Mouse (Mus musculus) stomach, postnatal 0 days (tissue): ENCODE measurements around the gene Ccdc47. TPM values are rescaled to one million over a fixed set of nuclear protein-coding genes. Genes with fewer than 3 reads are reported as not detected.

Source experiments
- ATAC-seq: fragments of 200-750 bp; cut with Nextera tagmentation; 2 replicates; pipeline ENCODE4 v1.8.0; 2017; ENCODE audit not compliant: low FRiP score, low TSS enrichment
- DNase-seq: peaks from one replicate; pipeline ENCODE4 v3.0.0-alpha.2; 2016; ENCODE audit warnings: low spot score
- H3K27ac ChIP-seq: fragments of 300-500 bp; sonication (generic); replicated peaks from 2 replicates; pipeline ENCODE4 v1.5.1; 2014; ENCODE audit warnings: mild to moderate bottlenecking, control low read depth
- H3K27me3 ChIP-seq: fragments of 300-500 bp; sonication (generic); 2 replicates; pipeline ENCODE4 v1.6.1; 2014; ENCODE audit warnings: low read length; ENCODE audit not compliant: control insufficient read depth, insufficient read depth
- H3K36me3 ChIP-seq: fragments of 300-500 bp; sonication (generic); 2 replicates; pipeline ENCODE4 v1.6.1; 2014; ENCODE audit warnings: low read length, mixed read lengths; ENCODE audit not compliant: control insufficient read depth, insufficient read depth
- H3K4me1 ChIP-seq: fragments of 300-500 bp; sonication (generic); replicated peaks from 2 replicates; pipeline ENCODE4 v1.6.1; 2014; ENCODE audit warnings: antibody characterized with exemption; ENCODE audit not compliant: control insufficient read depth, insufficient read depth
- H3K4me2 ChIP-seq: fragments of 300-500 bp; sonication (generic); replicated peaks from 2 replicates; pipeline ENCODE4 v1.6.1; 2014; ENCODE audit warnings: low read depth, mild to moderate bottlenecking, control low read depth, moderate library complexity
- H3K4me3 ChIP-seq: fragments of 300-500 bp; sonication (generic); 2 replicates; pipeline ENCODE4 v1.5.1; 2014; ENCODE audit warnings: low read depth, low read length, control low read depth
- H3K9ac ChIP-seq: fragments of 300-500 bp; sonication (generic); 2 replicates; pipeline ENCODE4 v1.6.1; 2014; ENCODE audit warnings: mild to moderate bottlenecking, low read length, control low read depth, mixed read lengths
- H3K9me3 ChIP-seq: fragments of 300-500 bp; sonication (generic); 2 replicates; pipeline ENCODE4 v1.6.1; 2016; ENCODE audit warnings: low read length; ENCODE audit not compliant: control insufficient read depth
- CTCF ChIP-seq: IDR thresholded peaks from 2 replicates; pipeline ENCODE4 v1.5.1; 2016; ENCODE audit warnings: antibody characterized with exemption, low read depth, mild to moderate bottlenecking, moderate library complexity
- EP300 ChIP-seq: optimal IDR thresholded peaks from 2 replicates; pipeline ENCODE3; 2016; ENCODE audit warnings: antibody characterized with exemption
- WGBS: fragments of 180-500 bp; shearing (Covaris S2); extraction: QIAGEN DNeasy Blood & Tissue Kit; methylation state at CpG from one replicate; pipeline ENCODE4 v1.1.7; 2014; 5-methylcytosine and 5-hydroxymethylcytosine counted together
- polyA plus RNA-seq: library from polyadenylated mRNA; unstranded; fragments of >200 nt; fragmentation: Nextera tagmentation; extraction: Ambion mirVana; gene quantifications from 2 replicates; pipeline ENCODE4 v1.2.1, GENCODE M21; 2015

Gene Ccdc47
- polyA plus RNA-seq, 1 experiment from 2014 or later, result 51.4 TPM

DNA sequence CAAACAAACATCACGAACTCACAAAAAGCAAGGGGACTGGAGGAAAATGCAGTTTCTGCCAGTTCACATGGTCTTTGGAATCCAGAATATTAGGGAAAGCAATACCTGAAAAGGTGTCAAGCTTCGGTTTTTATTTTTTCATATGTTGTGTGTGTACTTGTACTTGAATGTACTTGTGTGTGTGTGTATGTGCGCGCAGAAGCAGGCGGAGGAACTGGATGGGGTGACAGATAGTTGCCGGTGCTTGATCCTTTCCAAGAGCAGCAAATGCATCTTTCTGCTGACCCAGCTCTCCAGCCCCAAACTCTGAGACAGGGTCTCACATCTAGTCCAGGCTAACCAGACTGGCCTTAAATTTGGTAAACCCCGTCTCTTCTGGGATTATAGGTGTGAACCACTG lies 21.3 kb downstream of the Ccdc47 start:
- no peak for DNase-seq
- 88% methylated on average over 7 of the region's 7 CpGs for WGBS

DNA sequence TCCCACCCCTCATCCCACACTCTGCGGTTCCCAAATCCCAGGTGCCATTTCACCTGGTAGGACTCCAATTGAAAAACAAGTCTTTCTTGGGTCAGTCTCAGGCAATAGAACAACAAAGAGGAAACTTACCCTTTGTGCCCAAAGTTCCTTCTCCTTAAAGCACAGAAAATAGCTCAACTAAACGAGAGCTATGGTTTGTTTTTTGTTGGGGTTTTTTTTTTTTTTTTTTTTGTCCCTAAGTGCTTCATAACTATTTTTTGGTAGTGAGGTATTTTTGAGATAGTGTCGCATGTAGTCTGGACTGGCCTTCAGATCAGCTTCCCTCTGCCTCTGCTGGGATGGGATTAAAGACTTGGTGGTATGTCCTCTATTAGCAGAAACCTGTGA lies 22.0 kb downstream of the Ccdc47 start:
- peak overlapping the region; percentile 82 for H3K27ac ChIP-seq
- peak overlapping the region; percentile 64 for H3K9ac ChIP-seq
- peak overlapping the region; percentile 69 for H3K4me2 ChIP-seq
- 27% methylated on average over 3 of the region's 3 CpGs for WGBS
- no peak for TF ChIP-seq CTCF
- TF ChIP-seq EP300, result no peak
- no peaks in the 10 kb centered on the region for H3K27me3 ChIP-seq
- peak overlapping the region; percentile 65 for H3K4me3 ChIP-seq
- ATAC-seq (no peak), DNase-seq (no peak)
- no peaks in the 10 kb centered on the region; the same call in 1 of the 2 replicates for H3K4me1 ChIP-seq
- no peaks in the 10 kb centered on the region for H3K9me3 ChIP-seq
- H3K36me3 ChIP-seq, result peaks cover 4% of the 10 kb centered on the region; the same call in 1 of the 2 replicates

More for the DNA sequence above, 21.3 kb downstream of the Ccdc47 start:
- Histone ChIP-seq H3K4me2 (no peak overlapping the region), H3K27ac (peak overlapping the region; percentile 53), H3K27me3 (no peaks in the 10 kb centered on the region), H3K36me3 (peaks cover 4% of the 10 kb centered on the region; the same call in 1 of the 2 replicates), H3K4me1 (no peaks in the 10 kb centered on the region; the same call in 1 of the 2 replicates), H3K9me3 (no peaks in the 10 kb centered on the region), H3K9ac (no peak overlapping the region; the same call in 1 of the 2 replicates), H3K4me3 (no peak overlapping the region)
- ATAC-seq, result no peak
- no peak for TF ChIP-seq EP300
- TF ChIP-seq CTCF, result no peak

DNA sequence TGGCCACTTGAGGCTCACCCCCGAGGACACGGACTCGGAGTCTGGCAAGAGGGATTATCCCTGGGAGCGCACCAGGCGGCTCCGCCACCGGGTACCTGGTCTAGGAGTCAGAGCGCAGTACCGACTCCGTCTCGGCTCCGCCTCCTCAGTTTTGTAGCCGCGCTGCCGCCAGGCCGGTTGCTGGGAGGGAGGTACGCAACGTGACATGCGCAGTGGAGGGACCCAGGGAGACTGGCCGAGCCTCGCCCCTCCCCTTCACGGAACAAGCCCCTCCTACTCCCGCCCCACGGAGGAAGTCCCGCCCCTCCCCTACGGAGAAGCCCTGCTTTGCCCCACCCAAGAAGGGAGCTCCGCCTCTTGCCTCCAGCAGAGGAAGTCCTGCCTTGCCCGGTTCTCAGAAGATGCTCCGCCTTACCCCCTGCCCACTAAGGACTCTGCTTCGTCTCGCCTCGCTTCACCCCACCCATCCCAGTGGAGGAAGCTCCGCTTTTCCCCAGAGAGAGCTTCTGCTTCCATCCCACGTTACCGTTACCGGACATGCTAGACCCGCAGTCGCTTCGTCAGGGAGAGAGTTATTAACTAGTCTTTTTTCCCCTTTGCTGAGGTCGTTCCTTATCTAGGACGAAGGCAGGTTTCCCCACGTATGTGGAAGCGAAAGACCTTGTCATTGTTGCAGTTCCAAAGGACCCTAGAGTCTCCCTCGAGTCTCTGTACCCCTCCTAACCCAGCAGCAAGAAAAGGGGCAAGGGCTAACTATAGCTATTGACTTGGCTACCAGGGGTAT lies 22.6 kb downstream of the Ccdc47 start:
- peak overlapping the region; percentile 65 for H3K4me3 ChIP-seq
- peak overlapping the region; percentile 79 for H3K9ac ChIP-seq
- 1% methylated on average over 42 of the region's 44 CpGs for WGBS
- DNase-seq (peak; percentile 100), ATAC-seq (peak; percentile 95)
- H3K4me2 ChIP-seq, result peak overlapping the region; percentile 86
- no peaks in the 10 kb centered on the region for H3K9me3 ChIP-seq
- peaks cover 4% of the 10 kb centered on the region; the same call in 1 of the 2 replicates for H3K36me3 ChIP-seq
- no peaks in the 10 kb centered on the region; the same call in 1 of the 2 replicates for H3K4me1 ChIP-seq
- peak overlapping the region; percentile 88 for H3K27ac ChIP-seq
- no peaks in the 10 kb centered on the region for H3K27me3 ChIP-seq
- TF ChIP-seq EP300 (no peak), CTCF (no peak; the same call in 1 of the 2 replicates)

DNA sequence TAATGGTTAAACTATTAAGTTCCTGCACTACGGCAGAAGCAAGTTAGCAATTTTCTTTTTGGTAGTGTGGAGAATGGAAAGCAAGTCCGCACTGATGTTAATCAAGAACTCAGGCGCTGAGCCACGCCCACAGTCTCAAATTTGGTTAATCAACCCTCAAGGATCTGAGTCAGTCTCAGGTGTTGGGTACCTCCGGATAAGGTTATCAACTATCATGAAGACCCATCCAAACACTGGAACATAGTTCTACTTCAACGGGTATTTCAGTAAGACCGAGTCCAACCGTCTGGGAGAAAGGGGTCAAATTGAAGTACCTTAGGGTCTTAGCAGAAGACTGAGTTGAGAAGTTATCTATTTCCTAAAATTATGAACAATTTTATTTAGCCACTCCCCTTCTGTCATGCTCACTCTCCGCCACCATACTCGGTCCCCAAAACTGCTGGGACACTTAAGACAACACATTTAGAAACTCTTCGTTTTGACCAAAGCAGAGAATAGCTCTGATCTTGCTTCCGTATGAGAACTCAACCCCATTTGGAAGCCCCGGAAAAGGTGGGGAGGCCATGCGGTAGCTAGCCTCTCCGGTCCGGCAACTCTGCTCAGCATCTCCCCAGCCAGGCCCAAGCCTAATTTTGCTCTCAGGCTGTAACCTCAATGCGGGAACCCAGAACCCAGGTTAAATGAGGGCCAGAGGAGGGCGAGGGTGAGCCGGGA lies 23.3 kb downstream of the Ccdc47 start:
- no peaks in the 10 kb centered on the region; the same call in 1 of the 2 replicates for H3K4me1 ChIP-seq
- ATAC-seq, result peak; percentile 48
- peak overlapping the region; percentile 65 for H3K4me3 ChIP-seq
- no peak for DNase-seq
- H3K27me3 ChIP-seq, result no peaks in the 10 kb centered on the region
- H3K27ac ChIP-seq, result peak overlapping the region; percentile 88
- peak overlapping the region; percentile 86 for H3K4me2 ChIP-seq
- no peaks in the 10 kb centered on the region for H3K36me3 ChIP-seq
- H3K9me3 ChIP-seq, result no peaks in the 10 kb centered on the region
- peak overlapping the region; percentile 79 for H3K9ac ChIP-seq
- TF ChIP-seq CTCF (0 out of 2 replicates have a peak, but pooled peaks have one; percentile 23), EP300 (no peak)
- 6% methylated on average over 19 of the region's 19 CpGs for WGBS

DNA sequence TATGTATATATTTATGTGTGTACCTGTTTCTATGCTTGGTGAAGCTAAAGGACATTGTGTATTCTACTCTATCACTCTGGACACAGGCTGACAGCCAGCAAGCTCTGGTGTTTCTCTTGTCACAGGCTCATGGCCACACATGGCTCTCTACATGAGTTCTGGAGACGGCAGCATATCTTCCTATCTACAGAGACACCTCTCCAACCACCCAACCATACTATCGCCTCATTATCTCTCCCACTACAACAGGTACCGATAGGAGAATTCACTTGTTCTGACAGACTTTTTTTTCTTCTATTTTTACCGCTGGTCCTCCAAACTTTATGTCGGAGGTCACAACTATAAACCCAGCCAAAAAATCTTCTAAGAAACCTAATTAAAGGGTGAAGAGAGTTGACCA lies 23.9 kb downstream of the Ccdc47 start:
- Histone ChIP-seq H3K4me1 (no peaks in the 10 kb centered on the region; the same call in 1 of the 2 replicates), H3K27ac (no peak overlapping the region), H3K9ac (no peak overlapping the region), H3K9me3 (no peaks in the 10 kb centered on the region), H3K27me3 (no peaks in the 10 kb centered on the region), H3K4me3 (peak overlapping the region; percentile 65; the same call in 1 of the 2 replicates), H3K36me3 (no peaks in the 10 kb centered on the region), H3K4me2 (peak overlapping the region; percentile 86)
- ATAC-seq (no peak), DNase-seq (no peak)
- WGBS, result 77% methylated on average over 5 of the region's 5 CpGs
- TF ChIP-seq EP300 (no peak), CTCF (no peak)
